Mouse (Mus musculus) liver, adult 2 months (tissue): ENCODE measurements around the gene Tmem145.

Experiments used
- CTCF ChIP-seq: fragments of 200-500 bp; IDR thresholded peaks from 2 replicates; pipeline ENCODE4 v1.5.1; 2011; ENCODE audit warnings: low read depth, low read length, control low read depth
- POLR2A ChIP-seq: fragments of 200-500 bp; IDR thresholded peaks from 2 replicates; pipeline ENCODE4 v1.6.1; 2011; ENCODE audit warnings: low read length, control low read depth; ENCODE audit not compliant: insufficient read depth; ENCODE audit errors: extremely low read depth

DNA sequence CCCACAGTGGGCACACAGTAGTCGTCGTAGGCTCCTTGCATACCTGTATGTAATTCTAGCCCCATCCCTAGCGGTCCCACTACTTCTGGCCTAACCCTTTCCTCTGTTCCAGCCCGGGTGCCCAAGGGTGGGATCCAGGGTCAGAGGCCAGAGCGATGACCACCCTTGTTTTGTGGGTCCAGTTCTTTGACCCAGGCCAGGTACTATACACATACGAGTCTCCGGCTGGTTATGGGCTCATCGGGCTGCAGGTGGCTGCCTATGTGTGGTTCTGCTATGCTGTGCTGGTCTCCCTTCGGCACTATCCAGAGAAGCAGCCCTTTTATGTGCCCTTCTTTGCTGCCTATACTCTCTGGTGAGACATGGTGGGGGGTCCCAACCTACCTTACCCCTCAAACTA is 3.5 kb downstream of the Tmem145 start:
- TF ChIP-seq CTCF (no peak), POLR2A (no peak)
